ENCODE assay signal across 8 mouse cellular contexts in genomic region chr7:57508860-57509632, GRCm38 (mm10). TPM values are rescaled to one million over a fixed set of nuclear protein-coding genes. Genes with fewer than 3 reads are reported as not detected.
A peak's percentile ranks its signal among the peaks of the same experiment; 100 is the strongest.
DNase-seq lines count a peak whose midpoint lies in the region; ATAC-seq and TF ChIP-seq lines count a peak whose summit lies in the region.

No protein-coding gene starts in this region.

- H3K4me1 ChIP-seq in kidney, embryonic 15.5 days, result peaks cover 12% of the 10 kb centered on the region
- H3K4me1 ChIP-seq in cortical plate, adult 2 months (ENCODE audit: control insufficient read depth, insufficient read depth, low read length), result peaks cover 3% of the 10 kb centered on the region
- peaks cover 8% of the 10 kb centered on the region; the same call in 1 of the 2 replicates for H3K4me1 ChIP-seq in midbrain, embryonic 16.5 days (ENCODE audit: control insufficient read depth, insufficient read depth, low read length)

- TF ChIP-seq POLR2A in cortical plate, adult 2 months (IDR thresholded peaks at IDR 0.05; ENCODE audit: extremely low read depth, insufficient read depth, low read length), result no peak

- no peak overlapping the region for H3K9ac ChIP-seq in kidney, embryonic 15.5 days
- H3K9ac ChIP-seq in midbrain, embryonic 16.5 days (ENCODE audit: low read depth, low read length), result peak overlapping the region; percentile 85

- H3K27me3 ChIP-seq in kidney, embryonic 15.5 days, result peaks cover 73% of the 10 kb centered on the region
- H3K27me3 ChIP-seq in midbrain, embryonic 16.5 days (ENCODE audit: control insufficient read depth, insufficient read depth, low read depth, low read length), result peaks cover 18% of the 10 kb centered on the region

- DNase-seq in kidney, adult 8-10 months, result no peak
- DNase-seq in forelimb bud, embryonic 11.5 days (ENCODE audit: low read depth, low spot score), result peak; percentile 19
- DNase-seq in thymus, postnatal 36 days, result no peak
- DNase-seq in urinary bladder, postnatal 10 days (ENCODE audit: low spot score), result no peak

- no peak for TF ChIP-seq CTCF in cortical plate, adult 2 months (IDR thresholded peaks at IDR 0.05; ENCODE audit: extremely low read depth, insufficient read depth, low read length)

- peak overlapping the region; percentile 46 for H3K4me3 ChIP-seq in kidney, embryonic 15.5 days (replicated peaks)
- peak overlapping the region; percentile 39 for H3K4me3 ChIP-seq in cortical plate, adult 2 months (ENCODE audit: insufficient read depth, low read length)
- peak overlapping the region; percentile 73 for H3K4me3 ChIP-seq in midbrain, embryonic 16.5 days (ENCODE audit: low read depth, low read length)

- H3K27ac ChIP-seq in kidney, embryonic 15.5 days, result no peak overlapping the region
- peak overlapping the region; percentile 83 for H3K27ac ChIP-seq in cortical plate, adult 2 months (ENCODE audit: insufficient read depth, low read length)
- H3K27ac ChIP-seq in midbrain, embryonic 16.5 days (ENCODE audit: low read length), result peak overlapping the region; percentile 60

- no peaks in the 10 kb centered on the region for H3K9me3 ChIP-seq in kidney, embryonic 15.5 days (replicated peaks)
- H3K9me3 ChIP-seq in midbrain, embryonic 16.5 days (replicated peaks; ENCODE audit: control insufficient read depth, low read length, poor library complexity, severe bottlenecking), result no peaks in the 10 kb centered on the region

- H3K4me2 ChIP-seq in kidney, embryonic 15.5 days, result peak overlapping the region; percentile 81
- H3K4me2 ChIP-seq in midbrain, embryonic 16.5 days (ENCODE audit: low read length), result peak overlapping the region; percentile 73

- peak; percentile 81 for ATAC-seq in kidney, embryonic 15.5 days (replicated peaks; ENCODE audit: low FRiP score)
- ATAC-seq in midbrain, embryonic 16.5 days, result peak; percentile 85
- no peak for ATAC-seq in erythroid progenitor cell, adult 5-6 weeks (replicated peaks; ENCODE audit: low FRiP score, poor library complexity, severe bottlenecking)

- WGBS in kidney, embryonic 15.5 days, result 2% methylated on average over 67 of the region's 72 CpGs
- WGBS in midbrain, embryonic 16.5 days, result under 1% methylated on average over 63 of the region's 72 CpGs

- no peaks in the 10 kb centered on the region for H3K36me3 ChIP-seq in kidney, embryonic 15.5 days
- no peaks in the 10 kb centered on the region for H3K36me3 ChIP-seq in midbrain, embryonic 16.5 days (ENCODE audit: control insufficient read depth, insufficient read depth, low read length)

RNA-seq across cellular contexts. Expression of gene Gabra5, which starts 0.8 kb away (rescaled TPM):
- 0.29 and 0.31 TPM in 2 replicates for polyA plus RNA-seq in kidney, embryonic 15.5 days (2015; fragmentation: Nextera tagmentation; extraction: Ambion mirVana)
- polyA plus RNA-seq in cortical plate, adult 2 months (2012; rRNA removed), result 34.0 and 53.0 TPM in 2 replicates
- polyA plus RNA-seq in midbrain, embryonic 16.5 days (2015; fragmentation: Nextera tagmentation; extraction: Ambion mirVana), result 43.9 and 55.0 TPM in 2 replicates
- not detected in 2 replicates for total RNA-seq in erythroid progenitor cell, adult 5-6 weeks (2015; ENCODE audit: low replicate concordance)
- total RNA-seq in erythroid progenitor cell, adult 5-6 weeks (2017; ENCODE audit: low replicate concordance), result not detected in 2 replicates

Comparison
In these comparisons a context has a peak if more than half of its experiments do, and no peak if none do; other contexts are left out.
1. RNA of gene Gabra5, which starts 0.8 kb away (polyA plus RNA-seq): 43.9 to 55.0 TPM in midbrain, embryonic 16.5 days and 34.0 to 53.0 TPM in cortical plate, adult 2 months; 0.29 to 0.31 TPM in kidney, embryonic 15.5 days; every median in the first group is over 10 times any median in the second.
2. Peak in every context shown above with its lines, with median percentiles within 50 percentile points of each other: H3K4me3 ChIP-seq.